Mouse (Mus musculus): ENCODE results near the gene 9930021J03Rik.

GRCm38 (mm10) chr19:29697245-29697874 lies 108.4 kb downstream of the 9930021J03Rik start, which contains the start of gene Mlana:
- no peak for TF ChIP-seq TAL1 (IDR thresholded peaks at IDR 0.05; ENCODE audit: low read length)
- no peak for TF ChIP-seq GATA1 (IDR thresholded peaks at IDR 0.05; ENCODE audit: low read length)
